Mouse (Mus musculus) ovary, postnatal 10 days (tissue): ENCODE results near the gene Gm10721.
A peak's percentile ranks its signal among the peaks of the same experiment; 100 is the strongest.
"Not testable (repeated sequence)": the region's sequence is repeated elsewhere in the genome, so short reads cannot be mapped to it uniquely, and the experiment has no call there.

ENCODE experiments used
- DNase-seq: peaks from one replicate; pipeline ENCODE4 v3.0.0; 2022; ENCODE audit warnings: low spot score

Gene Gm10721

DNA sequence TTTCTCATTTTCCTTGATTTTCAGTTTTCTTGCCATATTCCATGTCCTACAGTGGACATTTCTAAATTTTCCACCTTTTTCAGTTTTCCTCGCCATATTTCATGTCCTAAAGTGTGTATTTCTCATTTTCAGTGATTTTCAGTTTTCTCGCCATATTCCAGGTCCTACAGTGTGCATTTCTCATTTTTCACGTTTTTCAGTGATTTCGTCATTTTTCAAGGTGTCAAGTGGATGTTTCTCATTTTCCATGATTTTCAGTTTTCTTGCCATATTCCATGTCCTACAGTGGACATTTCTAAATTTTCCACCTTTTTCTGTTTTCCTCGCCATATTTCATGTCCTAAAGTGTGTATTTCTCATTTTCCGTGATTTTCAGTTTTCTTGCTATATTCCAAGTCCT, 12.7 kb downstream of the Gm10721 start:
- peak; percentile 93 for DNase-seq

DNA sequence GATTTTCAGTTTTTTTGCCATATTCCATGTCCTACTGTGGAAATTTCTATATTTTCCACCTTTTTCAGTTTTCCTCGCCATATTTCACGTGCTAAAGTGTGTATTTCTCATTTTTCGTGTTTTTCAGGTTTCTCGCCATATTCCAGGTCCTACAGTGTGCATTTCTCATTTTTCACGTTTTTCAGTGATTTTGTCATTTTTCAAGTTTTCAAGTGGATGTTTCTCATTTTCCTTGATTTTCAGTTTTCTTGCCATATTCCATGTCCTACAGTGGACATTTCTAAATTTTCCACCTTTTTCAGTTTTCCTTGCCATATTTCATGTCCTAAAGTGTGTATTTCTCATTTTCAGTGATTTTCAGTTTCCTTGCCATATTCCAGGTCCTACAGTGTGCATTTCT, 13.2 kb downstream of the Gm10721 start:
- DNase-seq: not testable (repeated sequence)

DNA sequence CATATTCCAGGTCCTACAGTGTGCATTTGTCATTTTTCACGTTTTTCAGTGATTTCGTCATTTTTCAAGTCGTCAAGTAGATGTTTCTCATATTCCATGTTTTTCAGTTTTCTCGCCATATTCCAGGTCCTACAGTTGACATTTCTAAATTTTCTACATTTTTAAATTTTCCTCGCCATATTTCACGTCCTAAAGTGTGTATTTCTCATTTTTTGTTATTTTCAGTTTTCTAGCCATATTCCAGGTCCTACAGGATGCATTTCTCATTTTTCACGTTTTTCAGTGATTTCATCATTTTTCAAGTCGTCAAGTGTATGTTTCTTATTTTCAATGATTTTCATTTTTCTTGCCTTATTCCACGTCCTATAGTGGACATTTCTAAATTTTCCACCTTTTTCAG, 13.8 kb downstream of the Gm10721 start:
- DNase-seq: not testable (repeated sequence)

DNA sequence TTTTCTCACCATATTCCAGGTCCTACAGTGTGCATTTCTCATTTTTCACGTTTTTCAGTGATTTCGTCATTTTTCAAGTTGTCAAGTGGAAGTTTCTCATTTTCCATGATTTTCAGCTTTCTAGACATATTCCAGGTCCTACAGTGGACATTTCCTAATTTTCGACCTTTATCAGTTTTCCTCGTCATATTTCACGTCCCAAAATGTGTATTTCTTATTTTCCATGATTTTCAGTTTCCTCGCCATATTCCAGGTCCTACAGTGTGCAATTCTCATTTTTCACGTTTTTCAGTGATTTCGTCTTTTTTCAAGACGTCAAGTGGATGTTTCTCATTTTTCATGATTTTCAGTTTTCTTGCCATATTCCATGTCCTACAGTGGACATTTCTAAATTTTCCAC, 14.3 kb downstream of the Gm10721 start:
- not testable (repeated sequence) for DNase-seq

DNA sequence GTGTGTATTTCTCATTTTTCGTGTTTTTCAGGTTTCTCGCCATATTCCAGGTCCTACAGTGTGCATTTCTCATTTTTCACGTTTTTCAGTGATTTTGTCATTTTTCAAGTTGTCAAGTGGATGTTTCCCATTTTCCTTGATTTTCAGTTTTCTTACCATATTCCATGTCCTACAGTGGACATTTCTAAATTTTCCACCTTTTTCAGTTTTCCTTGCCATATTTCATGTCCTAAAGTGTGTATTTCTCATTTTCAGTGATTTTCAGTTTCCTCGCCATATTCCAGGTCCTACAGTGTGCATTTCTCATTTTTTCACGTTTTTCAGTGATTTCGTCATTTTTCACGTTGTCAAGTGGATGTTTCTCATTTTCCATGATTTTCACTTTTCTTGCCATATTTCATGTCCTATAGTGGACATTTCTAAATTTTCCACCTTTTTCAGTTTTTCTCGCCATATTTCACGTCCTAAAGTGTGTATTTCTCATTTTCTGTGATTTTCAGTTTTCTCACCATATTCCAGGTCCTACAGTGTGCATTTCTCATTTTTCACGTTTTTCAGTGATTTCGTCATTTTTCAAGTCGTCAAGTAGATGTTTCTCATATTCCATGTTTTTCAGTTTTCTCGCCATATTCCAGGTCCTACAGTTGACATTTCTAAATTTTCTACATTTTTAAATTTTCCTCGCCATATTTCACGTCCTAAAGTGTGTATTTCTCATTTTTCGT, 16.5 kb downstream of the Gm10721 start:
- not testable (repeated sequence) for DNase-seq

DNA sequence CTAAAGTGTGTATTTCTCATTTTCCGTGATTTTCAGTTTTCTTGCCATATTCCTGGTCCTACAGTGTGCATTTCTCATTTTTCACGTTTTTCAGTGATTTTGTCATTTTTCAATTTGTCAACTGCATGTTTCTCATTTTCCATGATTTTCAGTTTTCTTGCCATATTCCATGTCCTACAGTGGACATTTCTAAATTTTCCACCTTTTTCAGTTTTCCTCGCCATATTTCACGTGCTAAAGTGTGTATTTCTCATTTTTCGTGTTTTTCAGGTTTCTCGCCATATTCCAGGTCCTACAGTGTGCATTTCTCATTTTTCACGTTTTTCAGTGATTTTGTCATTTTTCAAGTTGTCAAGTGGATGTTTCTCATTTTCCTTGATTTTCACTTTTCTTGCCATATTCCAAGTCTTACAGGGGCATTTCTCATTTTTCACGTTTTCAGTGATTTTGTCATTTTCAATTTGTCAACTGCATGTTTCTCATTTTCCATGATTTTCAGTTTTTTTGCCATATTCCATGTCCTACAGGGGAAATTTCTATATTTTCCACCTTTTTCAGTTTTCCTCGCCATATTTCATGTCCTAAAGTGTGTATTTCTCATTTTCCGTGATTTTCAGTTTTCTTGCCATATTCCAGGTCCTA, 17.9 kb downstream of the Gm10721 start:
- DNase-seq: not testable (repeated sequence)

DNA sequence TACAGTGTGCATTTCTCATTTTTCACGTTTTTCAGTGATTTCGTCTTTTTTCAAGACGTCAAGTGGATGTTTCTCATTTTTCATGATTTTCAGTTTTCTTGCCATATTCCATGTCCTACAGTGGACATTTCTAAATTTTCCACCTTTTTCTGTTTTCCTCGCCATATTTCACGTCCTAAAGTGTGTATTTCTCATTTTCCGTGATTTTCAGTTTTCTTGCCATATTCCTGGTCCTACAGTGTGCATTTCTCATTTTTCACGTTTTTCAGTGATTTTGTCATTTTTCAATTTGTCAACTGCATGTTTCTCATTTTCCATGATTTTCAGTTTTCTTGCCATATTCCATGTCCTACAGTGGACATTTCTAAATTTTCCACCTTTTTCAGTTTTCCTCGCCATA, 21.4 kb downstream of the Gm10721 start, which contains the start of gene Gm17535:
Gene Gm17535, plus strand, starts transcription at position 301 of the 400 bp plus-strand sequence.
- not testable (repeated sequence) for DNase-seq

DNA sequence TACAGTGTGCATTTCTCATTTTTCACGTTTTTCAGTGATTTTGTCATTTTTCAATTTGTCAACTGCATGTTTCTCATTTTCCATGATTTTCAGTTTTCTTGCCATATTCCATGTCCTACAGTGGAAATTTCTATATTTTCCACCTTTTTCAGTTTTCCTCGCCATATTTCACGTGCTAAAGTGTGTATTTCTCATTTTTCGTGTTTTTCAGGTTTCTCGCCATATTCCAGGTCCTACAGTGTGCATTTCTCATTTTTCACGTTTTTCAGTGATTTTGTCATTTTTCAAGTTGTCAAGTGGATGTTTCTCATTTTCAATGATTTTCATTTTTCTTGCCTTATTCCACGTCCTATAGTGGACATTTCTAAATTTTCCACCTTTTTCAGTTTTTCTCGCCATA, 23.6 kb downstream of the Gm10721 start, which contains the start of gene Gm10715:
Gene Gm10715, plus strand, starts transcription at position 301 of the 400 bp plus-strand sequence.
- not testable (repeated sequence) for DNase-seq

DNA sequence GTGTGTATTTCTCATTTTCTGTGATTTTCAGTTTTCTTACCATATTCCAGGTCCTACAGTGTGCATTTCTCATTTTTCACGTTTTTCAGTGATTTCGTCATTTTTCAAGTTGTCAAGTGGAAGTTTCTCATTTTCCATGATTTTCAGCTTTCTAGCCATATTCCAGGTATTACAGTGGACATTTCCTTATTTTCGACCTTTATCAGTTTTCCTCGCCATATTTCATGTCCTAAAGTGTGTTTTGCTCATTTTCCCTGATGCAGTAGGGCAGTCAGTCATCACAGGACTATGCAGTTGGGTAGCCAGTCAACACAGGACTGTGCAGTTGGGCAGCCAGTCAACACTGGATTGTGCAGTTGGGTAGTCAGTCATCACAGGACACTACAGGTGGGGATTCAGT, 25.2 kb downstream of the Gm10721 start:
- DNase-seq: not testable (repeated sequence)
